ENCODE assay signal across 19 mouse cellular contexts in genomic region chr5:107492471-107492870, GRCm38 (mm10). TPM values are rescaled to one million over a fixed set of nuclear protein-coding genes. Genes with fewer than 3 reads are reported as not detected.
"Had no signal": no experiment of that assay in that cellular context is flagged by ENCODE, and none has a peak within 500 bp of the region (broad histone marks: within the 10 kb centered on the region; RNA-seq: fewer than 3 reads in every experiment).

No protein-coding gene starts in this region.

- DNase-seq: gastrocnemius, postnatal 14 days; gastrocnemius, postnatal 36 days; heart, adult 18-20 months; heart, postnatal 10 days; heart, postnatal 4 days; kidney, adult 11 months; kidney, adult 2 months; kidney, adult 9 months; kidney, postnatal 14 days; kidney, postnatal 36 days; layer of hippocampus, adult 9-11 months; layer of hippocampus, postnatal 36 days; left cerebral cortex, postnatal 4 days had no signal

- ATAC-seq: hindbrain, embryonic 16.5 days; intestine, embryonic 16.5 days; liver, embryonic 12.5 days had no signal

RNA-seq across cellular contexts. Expression of gene Gm42669, which starts 14.9 kb away (rescaled TPM):
- total RNA-seq: gastrocnemius, adult 8-10 months; gastrocnemius, postnatal 14 days; gastrocnemius, postnatal 36 days; heart, adult 18-20 months; heart, postnatal 10 days had no signal

RNA-seq across cellular contexts. Expression of gene 1700028K03Rik, which starts 42.0 kb away (rescaled TPM):
- total RNA-seq: gastrocnemius, adult 8-10 months; gastrocnemius, postnatal 14 days; gastrocnemius, postnatal 36 days; heart, adult 18-20 months; heart, adult 8-10 months; heart, postnatal 25 days; heart, postnatal 4 days had no signal
